Mouse (Mus musculus) C2C12 (cell line): Measurements from ENCODE around the gene Ipo11. TPM values are rescaled to one million over a fixed set of nuclear protein-coding genes. Genes with fewer than 3 reads are reported as not detected.

Source experiments
- H3K27me3 ChIP-seq: one replicate; pipeline ENCODE4 v1.6.1; 2011; ENCODE audit not compliant: control insufficient read depth, insufficient read depth, insufficient read length
- H3K36me3 ChIP-seq: one replicate; pipeline ENCODE4 v1.6.1; 2011; ENCODE audit not compliant: control insufficient read depth, insufficient read depth
- H3K4me3 ChIP-seq: one replicate; pipeline ENCODE4 v1.5.1; 2011; ENCODE audit warnings: mild to moderate bottlenecking, control low read depth; ENCODE audit not compliant: poor library complexity, insufficient read depth, severe bottlenecking
- H3K79me2 ChIP-seq: one replicate; pipeline ENCODE4 v1.6.1; 2011; ENCODE audit not compliant: control insufficient read depth, insufficient read depth
- H3K79me3 ChIP-seq: one replicate; pipeline ENCODE4 v1.6.1; 2011; ENCODE audit warnings: low read depth, control low read depth
- H3ac ChIP-seq: one replicate; pipeline ENCODE3; 2011; ENCODE audit warnings: low read depth; ENCODE audit not compliant: control insufficient read depth, insufficient read length
- CEBPB ChIP-seq: IDR thresholded peaks from one replicate; pipeline ENCODE4 v1.6.1; 2011; ENCODE audit warnings: low read depth, mild to moderate bottlenecking, control low read depth, moderate library complexity
- CTCF ChIP-seq: IDR thresholded peaks from one replicate; pipeline ENCODE4 v1.5.1; 2011; ENCODE audit not compliant: control insufficient read depth, insufficient read depth, insufficient read length
- FOSL1 ChIP-seq: IDR thresholded peaks from one replicate; pipeline ENCODE4 v1.8.0; 2011; ENCODE audit warnings: mild to moderate bottlenecking, low read length; ENCODE audit not compliant: poor library complexity, insufficient read depth, severe bottlenecking
- MAX ChIP-seq: IDR thresholded peaks from one replicate; pipeline ENCODE4 v1.6.1; 2011; ENCODE audit warnings: mild to moderate bottlenecking, control low read depth
- MYOD1 ChIP-seq: IDR thresholded peaks from one replicate; pipeline ENCODE4 v1.6.1; 2011; ENCODE audit warnings: low read depth; ENCODE audit not compliant: control insufficient read depth, insufficient read length
- MYOG ChIP-seq: IDR thresholded peaks from one replicate; pipeline ENCODE4 v1.6.1; 2011; ENCODE audit not compliant: control insufficient read depth, insufficient read length; ENCODE audit errors: extremely low read depth
- USF1 ChIP-seq: IDR thresholded peaks from one replicate; pipeline ENCODE4 v1.6.1; 2011; ENCODE audit warnings: low read depth, mild to moderate bottlenecking, control low read depth, moderate library complexity
- polyA plus RNA-seq: library from polyadenylated mRNA; unstranded; fragments of >200 nt; fragmentation: generic; extraction: Trizol; gene quantifications from one replicate; pipeline ENCODE4 v1.2.1, GENCODE M21; 2012; ENCODE audit warnings: missing spikeins

Gene Ipo11
- polyA plus RNA-seq, 1 experiment, result 14.3 TPM

DNA sequence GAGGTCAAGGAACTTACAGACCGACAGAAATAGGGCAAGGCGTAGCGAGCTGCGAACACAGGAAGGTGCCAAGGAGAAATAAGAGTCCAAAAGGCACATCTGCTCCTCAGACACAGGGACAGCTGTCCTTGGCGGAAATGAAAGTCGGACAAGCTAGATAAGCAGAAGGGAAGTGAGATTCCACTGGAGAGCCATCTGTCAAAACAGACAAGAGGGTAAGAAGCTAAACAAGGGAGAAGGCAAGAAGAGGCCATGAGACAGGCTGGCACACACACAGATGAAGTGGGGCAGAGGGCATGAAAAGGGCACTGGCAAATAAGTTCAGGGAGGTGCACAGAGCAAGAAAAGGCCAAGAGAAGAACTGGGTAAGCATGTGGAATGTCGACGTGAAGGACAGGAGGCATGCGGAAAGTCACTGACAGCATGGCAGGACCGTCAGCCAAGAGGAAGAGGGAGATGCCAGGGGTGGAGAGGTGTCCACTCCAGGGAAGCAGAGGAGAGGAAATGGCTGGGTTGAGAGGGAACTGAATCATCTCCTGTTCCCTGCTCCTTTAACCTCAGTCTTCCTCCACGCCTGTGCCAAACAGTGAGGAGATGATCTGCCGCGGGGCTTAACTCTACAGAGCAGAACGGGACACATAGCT lies 176.4 kb downstream of the Ipo11 start:
- no peak overlapping the region for H3ac ChIP-seq
- H3K4me3 ChIP-seq, result no peak overlapping the region
- H3K27me3 ChIP-seq, result no peaks in the 10 kb centered on the region
- H3K36me3 ChIP-seq, result no peaks in the 10 kb centered on the region
- no peaks in the 10 kb centered on the region for H3K79me2 ChIP-seq
- H3K79me3 ChIP-seq, result no peaks in the 10 kb centered on the region
- TF ChIP-seq MAX (no peak), MYOG (no peak), CTCF (no peak), USF1 (no peak), CEBPB (no peak)

DNA sequence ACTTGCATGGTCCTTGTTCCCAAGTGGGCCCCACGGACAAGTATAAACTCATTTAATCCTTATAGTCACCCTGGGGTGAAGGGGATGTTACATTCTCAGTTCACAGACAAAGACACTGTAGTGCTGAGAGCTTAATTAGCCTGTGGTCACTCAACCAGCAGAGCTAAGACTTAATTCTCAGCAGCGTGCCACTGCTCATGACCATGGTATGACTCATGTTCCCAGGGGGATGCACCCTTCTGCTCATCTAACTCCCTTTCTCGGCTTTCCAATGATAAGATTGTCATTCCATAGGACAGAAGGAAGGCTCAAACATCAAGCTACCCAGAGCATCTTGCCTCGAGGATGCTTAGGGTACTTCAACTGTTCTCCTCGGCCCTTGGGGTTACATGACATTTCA lies 180.9 kb downstream of the Ipo11 start:
- TF ChIP-seq USF1, result no peak
- peak; percentile 66 for TF ChIP-seq FOSL1
- no peak for TF ChIP-seq CEBPB
- TF ChIP-seq CTCF, result no peak
- no peak for TF ChIP-seq MYOG
- TF ChIP-seq MYOD1, result no peak
- Histone ChIP-seq H3K27me3 (no peaks in the 10 kb centered on the region), H3K4me3 (no peak overlapping the region), H3K79me3 (no peaks in the 10 kb centered on the region), H3K79me2 (no peaks in the 10 kb centered on the region), H3K36me3 (no peaks in the 10 kb centered on the region), H3ac (no peak overlapping the region)

DNA sequence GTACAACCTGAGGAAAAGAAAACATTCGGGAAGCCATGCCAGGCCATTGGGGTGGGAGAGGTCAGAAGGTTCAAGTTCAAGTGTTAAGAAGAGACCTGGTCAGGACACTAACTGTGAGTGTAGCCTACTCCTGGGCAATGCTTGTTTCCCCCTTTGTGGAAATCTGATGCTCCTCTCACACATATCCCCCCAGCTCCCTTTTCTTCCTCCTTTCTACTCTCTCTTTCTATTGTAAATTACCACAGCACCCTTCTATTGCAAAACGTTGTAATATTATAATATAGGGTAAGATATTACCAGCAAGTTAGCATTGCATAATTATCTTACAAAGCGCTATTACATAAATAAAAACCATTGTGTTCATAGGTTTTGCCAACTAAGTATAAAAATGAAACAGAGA lies 182.5 kb downstream of the Ipo11 start:
- Histone ChIP-seq H3K79me2 (no peaks in the 10 kb centered on the region), H3K27me3 (no peaks in the 10 kb centered on the region), H3ac (no peak overlapping the region), H3K79me3 (no peaks in the 10 kb centered on the region), H3K4me3 (no peak overlapping the region), H3K36me3 (no peaks in the 10 kb centered on the region)
- TF ChIP-seq FOSL1 (no peak), CEBPB (no peak), USF1 (no peak), MAX (no peak), CTCF (no peak), MYOG (no peak), MYOD1 (no peak)

DNA sequence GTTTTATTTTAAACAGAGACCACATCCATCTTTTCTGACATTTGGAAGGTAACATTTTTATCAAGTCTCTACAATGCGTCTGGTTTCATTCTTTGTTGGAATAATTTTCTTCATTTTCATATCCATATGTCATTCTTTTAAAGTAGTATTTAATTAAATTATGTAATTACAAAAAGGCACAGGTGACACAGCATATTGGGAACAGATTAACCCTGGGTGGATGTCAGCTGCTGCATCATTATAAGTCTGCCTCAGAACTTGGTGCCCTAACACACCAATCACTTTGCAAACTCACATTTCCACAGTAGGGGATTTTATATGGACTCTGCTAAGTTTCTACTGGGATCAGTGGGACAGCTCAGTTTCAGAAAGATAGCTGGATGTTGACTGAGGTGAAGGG lies 184.8 kb downstream of the Ipo11 start:
- Histone ChIP-seq H3K79me3 (no peaks in the 10 kb centered on the region), H3ac (no peak overlapping the region), H3K79me2 (no peaks in the 10 kb centered on the region), H3K36me3 (no peaks in the 10 kb centered on the region), H3K27me3 (no peaks in the 10 kb centered on the region), H3K4me3 (no peak overlapping the region)
- TF ChIP-seq FOSL1 (no peak), CTCF (no peak), MAX (no peak), MYOD1 (no peak), USF1 (no peak), MYOG (no peak), CEBPB (no peak)

DNA sequence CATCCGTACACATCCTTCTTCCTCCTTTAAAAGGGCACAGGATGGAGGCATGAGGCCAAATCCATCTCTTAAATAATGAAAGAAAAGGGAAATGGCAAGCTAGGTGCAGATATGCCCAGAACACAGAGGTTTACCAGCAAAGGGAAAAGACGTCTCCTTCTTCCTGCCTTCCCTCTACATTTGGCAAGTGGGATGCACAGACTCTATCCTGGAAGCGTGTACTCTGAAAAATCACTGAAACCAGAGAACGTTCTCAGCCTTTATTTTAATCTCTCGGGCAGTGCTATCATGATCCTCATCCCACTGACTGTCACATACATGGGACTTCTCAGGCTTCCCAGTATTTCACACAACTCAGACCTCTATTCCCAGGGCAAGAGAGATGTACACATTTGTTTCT lies 189.9 kb downstream of the Ipo11 start:
- H3K27me3 ChIP-seq, result no peaks in the 10 kb centered on the region
- no peak overlapping the region for H3ac ChIP-seq
- no peaks in the 10 kb centered on the region for H3K79me2 ChIP-seq
- H3K36me3 ChIP-seq, result no peaks in the 10 kb centered on the region
- TF ChIP-seq MYOD1, result no peak
- no peak for TF ChIP-seq USF1
- TF ChIP-seq MAX, result no peak
- no peak for TF ChIP-seq MYOG
- TF ChIP-seq FOSL1, result no peak
- TF ChIP-seq CEBPB, result no peak
- TF ChIP-seq CTCF, result no peak
- H3K4me3 ChIP-seq, result no peak overlapping the region
- H3K79me3 ChIP-seq, result no peaks in the 10 kb centered on the region

DNA sequence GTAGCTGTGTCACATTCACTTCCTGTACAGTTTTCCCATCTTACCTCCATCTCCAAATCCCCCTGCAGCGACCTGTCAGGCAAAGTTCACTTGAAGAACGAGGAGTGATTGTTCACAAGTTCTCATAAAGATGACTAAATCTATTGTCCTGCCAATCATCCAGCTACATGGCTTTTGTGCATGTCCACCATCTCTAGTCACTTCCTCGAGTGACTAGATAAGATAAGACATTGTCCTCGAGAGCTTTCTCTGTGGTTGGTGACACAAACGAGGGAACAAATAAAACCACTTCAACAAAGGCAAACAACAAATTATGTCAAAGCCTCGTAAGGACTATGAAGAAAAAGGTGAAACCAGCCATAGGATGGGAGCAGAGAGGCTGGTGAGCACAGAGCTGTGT lies 191.6 kb downstream of the Ipo11 start:
- no peak for TF ChIP-seq MYOG
- TF ChIP-seq USF1, result no peak
- TF ChIP-seq CEBPB, result no peak
- TF ChIP-seq MAX, result no peak
- TF ChIP-seq FOSL1, result no peak
- no peak for TF ChIP-seq CTCF
- H3ac ChIP-seq, result no peak overlapping the region
- no peaks in the 10 kb centered on the region for H3K36me3 ChIP-seq
- no peak overlapping the region for H3K4me3 ChIP-seq
- H3K79me2 ChIP-seq, result no peaks in the 10 kb centered on the region
- no peaks in the 10 kb centered on the region for H3K79me3 ChIP-seq
- no peaks in the 10 kb centered on the region for H3K27me3 ChIP-seq

Other genes with a start within 250 kb of the Ipo11 start
- gene Dimt1, start 10.2 kb upstream of the Ipo11 start, polyA plus RNA-seq, result 15.8 TPM
- 21.7 TPM for gene Kif2a, start 85.2 kb upstream of the Ipo11 start, polyA plus RNA-seq